Mouse (Mus musculus) CH12.LX (cell line): ENCODE measurements around the gene Dydc1. TPM values are rescaled to one million over a fixed set of nuclear protein-coding genes. Genes with fewer than 3 reads are reported as not detected.

Experiments
- DNase-seq: peaks from one replicate; pipeline ENCODE4 v3.0.0-alpha.2; 2013; ENCODE audit errors: extremely low read depth
- H3K27ac ChIP-seq: 2 replicates; pipeline ENCODE4 v1.5.1; 2012; ENCODE audit warnings: low read depth, mild to moderate bottlenecking, control low read depth, moderate library complexity; ENCODE audit not compliant: insufficient read depth
- H3K27me3 ChIP-seq: replicated peaks from 2 replicates; pipeline ENCODE3; 2012; ENCODE audit warnings: inconsistent platforms
- H3K36me3 ChIP-seq, 2 experiments: replicated peaks in 1 of 2; 2 replicates each; pipeline versions ENCODE3 to v1.6.1; 2012; ENCODE audit warnings: inconsistent platforms in 1 of 2, low read length in 1 of 2, mild to moderate bottlenecking in 1 of 2, mixed read lengths in 1 of 2, moderate library complexity in 1 of 2; ENCODE audit not compliant: control insufficient read depth in 1 of 2, insufficient read depth in 1 of 2
- H3K4me1 ChIP-seq, 2 experiments: 2 replicates each; pipeline ENCODE4 v1.6.1; 2012; ENCODE audit warnings: inconsistent platforms in 1 of 2, moderate library complexity in 1 of 2; ENCODE audit not compliant: insufficient read depth in 2 of 2, control insufficient read depth in 1 of 2
- H3K4me2 ChIP-seq: 2 replicates; pipeline ENCODE4 v1.6.1; 2012; ENCODE audit warnings: low read depth, mild to moderate bottlenecking, control low read depth; ENCODE audit not compliant: poor library complexity, insufficient read depth, severe bottlenecking
- H3K4me3 ChIP-seq, 3 experiments: fragments of 150-350 bp in 1 of 3; sonication (generic) in 1 of 3; replicated peaks in 1 of 3; 2 replicates each; pipeline versions ENCODE3 to v1.5.1; 2011 to 2012; ENCODE audit warnings: low read depth in 2 of 3, low read length in 2 of 3, mild to moderate bottlenecking in 2 of 3, moderate library complexity in 2 of 3, control low read depth in 1 of 3, improper control_type of control experiment in 1 of 3, inconsistent platforms in 1 of 3, mixed read lengths in 1 of 3; ENCODE audit not compliant: poor library complexity in 1 of 3
- H3K79me2 ChIP-seq: replicated peaks from 2 replicates; pipeline ENCODE4 v1.6.1; 2012; ENCODE audit warnings: mild to moderate bottlenecking, moderate library complexity; ENCODE audit not compliant: control insufficient read depth, poor library complexity, insufficient read depth, severe bottlenecking; ENCODE audit errors: extremely low read depth
- H3K9ac ChIP-seq: 2 replicates; pipeline ENCODE4 v1.6.1; 2012; ENCODE audit warnings: low read depth, mild to moderate bottlenecking, control low read depth, moderate library complexity; ENCODE audit not compliant: insufficient read depth
- H3K9me3 ChIP-seq: replicated peaks from 2 replicates; pipeline ENCODE3; 2012; ENCODE audit warnings: low read length, inconsistent platforms, mixed read lengths
- CHD1 ChIP-seq: IDR thresholded peaks from 2 replicates; pipeline ENCODE4 v1.6.1; 2012; ENCODE audit warnings: low read depth, low read length, improper control_type of control experiment, inconsistent platforms
- EP300 ChIP-seq: IDR thresholded peaks from 2 replicates; pipeline ENCODE4 v1.6.1; 2011; ENCODE audit warnings: low read length, improper control_type of control experiment
- dilution Hi-C: fragments of 300-500 bp; cut with MboI; formaldehyde crosslinking; loops from 2 replicates; pipeline ENCODE4 v1.14.3; 2020; ENCODE audit warnings: low sequenced_read_pairs; ENCODE audit not compliant: extremely low pct_unique_long_range_greater_than_20kb, extremely low pct_ligation_motif_present
- in situ Hi-C: fragments of 300-500 bp; cut with MboI; formaldehyde crosslinking; loops from 3 replicates; pipeline ENCODE4 v1.14.3; 2019; ENCODE audit warnings: low sequenced_read_pairs, low pct_ligation_motif_present, low pct_unique_long_range_greater_than_20kb, mixed read lengths
- polyA plus RNA-seq: library from polyadenylated mRNA; unstranded; fragments of >175 nt; gene quantifications from 2 replicates; pipeline ENCODE4 v1.2.1, GENCODE M21; 2012; ENCODE audit warnings: low read depth; ENCODE audit not compliant: insufficient read length
- total RNA-seq, 2 experiments: library from RNA; depleted of rRNA; stranded (reverse); fragments of 300-350 nt in 1 of 2; fragments of >200 nt in 1 of 2; gene quantifications; 2 replicates each; pipeline ENCODE4 v1.2.3; 2012 to 2014

The Dydc1 gene
- total and polyA plus RNA-seq, 3 experiments, result not detected

GRCm38 (mm10) chr14:41140686-41141085, 68.0 kb downstream of the Dydc1 start:
- H3K27me3 ChIP-seq, result no peaks in the 10 kb centered on the region
- H3K36me3 ChIP-seq, result no peaks in the 10 kb centered on the region
- no peaks in the 10 kb centered on the region for H3K79me2 ChIP-seq
- DNase-seq, result no peak
- H3K4me2 ChIP-seq, result no peak overlapping the region
- no peaks in the 10 kb centered on the region for H3K9me3 ChIP-seq
- TF ChIP-seq CHD1, result no peak
- no peak for TF ChIP-seq EP300
- in situ Hi-C loops (no loop called here), dilution Hi-C loops (no loop called here)
- H3K9ac ChIP-seq, result no peak overlapping the region
- no peak overlapping the region for H3K4me3 ChIP-seq
- H3K27ac ChIP-seq, result no peak overlapping the region
- H3K4me1 ChIP-seq, result no peaks in the 10 kb centered on the region

Other genes with a start within 250 kb of the Dydc1 start
- 0.04 TPM in 1 of 2 replicates, not detected in the other for gene Sh2d4b, start 179.6 kb upstream of the Dydc1 start, total RNA-seq (2012; rRNA removed)
- not detected in 2 replicates for gene Sh2d4b, start 179.6 kb upstream of the Dydc1 start, total RNA-seq (2014; rRNA removed)
- 0.12 and 0.17 TPM in 2 replicates for gene Sh2d4b, start 179.6 kb upstream of the Dydc1 start, polyA plus RNA-seq
- 14.9 and 16.1 TPM in 2 replicates for gene Tspan14, start 106.1 kb upstream of the Dydc1 start, total RNA-seq (2012; rRNA removed)
- gene Tspan14, start 106.1 kb upstream of the Dydc1 start, total RNA-seq (2014; rRNA removed), result 10.6 and 11.6 TPM in 2 replicates
- gene Tspan14, start 106.1 kb upstream of the Dydc1 start, polyA plus RNA-seq, result 17.8 and 19.1 TPM in 2 replicates
- gene Fam213a, start 59.1 kb upstream of the Dydc1 start, total RNA-seq (2012; rRNA removed), result 15.6 and 17.1 TPM in 2 replicates
- 11.6 and 12.0 TPM in 2 replicates for gene Fam213a, start 59.1 kb upstream of the Dydc1 start, total RNA-seq (2014; rRNA removed)
- gene Fam213a, start 59.1 kb upstream of the Dydc1 start, polyA plus RNA-seq, result 12.3 and 14.1 TPM in 2 replicates
- not detected in 2 replicates for gene Dydc2, start 3.7 kb upstream of the Dydc1 start, total RNA-seq (2012; rRNA removed)
- gene Dydc2, start 3.7 kb upstream of the Dydc1 start, total RNA-seq (2014; rRNA removed), result 0.32 TPM in 1 of 2 replicates, not detected in the other
- gene Dydc2, start 3.7 kb upstream of the Dydc1 start, polyA plus RNA-seq, result 0.67 TPM in 1 of 2 replicates, not detected in the other
- not detected in 2 replicates for gene Mat1a, start 32.1 kb downstream of the Dydc1 start, total RNA-seq (2012; rRNA removed)
- not detected in 2 replicates for gene Mat1a, start 32.1 kb downstream of the Dydc1 start, total RNA-seq (2014; rRNA removed)
- not detected in 2 replicates for gene Mat1a, start 32.1 kb downstream of the Dydc1 start, polyA plus RNA-seq
- not detected in 2 replicates for gene Sftpa1, start 58.9 kb downstream of the Dydc1 start, total RNA-seq (2012; rRNA removed)
- gene Sftpa1, start 58.9 kb downstream of the Dydc1 start, total RNA-seq (2014; rRNA removed), result not detected in 2 replicates
- not detected in 2 replicates for gene Sftpa1, start 58.9 kb downstream of the Dydc1 start, polyA plus RNA-seq
- gene Mbl1, start 78.5 kb downstream of the Dydc1 start, total RNA-seq (2012; rRNA removed), result not detected in 2 replicates
- not detected in 2 replicates for gene Mbl1, start 78.5 kb downstream of the Dydc1 start, total RNA-seq (2014; rRNA removed)
- gene Mbl1, start 78.5 kb downstream of the Dydc1 start, polyA plus RNA-seq, result not detected in 2 replicates
- not detected in 2 replicates for gene Sftpd, start 112.2 kb downstream of the Dydc1 start, total RNA-seq (2012; rRNA removed)
- gene Sftpd, start 112.2 kb downstream of the Dydc1 start, total RNA-seq (2014; rRNA removed), result not detected in 2 replicates
- gene Sftpd, start 112.2 kb downstream of the Dydc1 start, polyA plus RNA-seq, result not detected in 2 replicates
- gene Gm2832, start 205.9 kb downstream of the Dydc1 start, total RNA-seq (2012; rRNA removed), result not detected in 2 replicates
- 0.18 TPM in 1 of 2 replicates, not detected in the other for gene Gm2832, start 205.9 kb downstream of the Dydc1 start, total RNA-seq (2014; rRNA removed)
- gene Gm2832, start 205.9 kb downstream of the Dydc1 start, polyA plus RNA-seq, result not detected in 2 replicates